Mouse (Mus musculus) T-cell, adult 2 months (primary cell): ENCODE measurements around the gene Gimap3.

Source experiments
- DNase-seq: peaks from one replicate; pipeline ENCODE4 v3.0.0; 2022; ENCODE audit warnings: low spot score

The Gimap3 gene

GRCm38 (mm10) chr6:48770696-48771095 lies at the start of gene Gimap3:
Gene Gimap3 (minus strand): TSS chr6:48770851.
- DNase-seq: peak; percentile 80

GRCm38 (mm10) chr6:48817815-48818214 lies 47.2 kb upstream of the Gimap3 start:
- peak; percentile 74 for DNase-seq

GRCm38 (mm10) chr6:48815013-48815412 lies 44.4 kb upstream of the Gimap3 start:
- no peak for DNase-seq

GRCm38 (mm10) chr6:48809494-48810219 lies 39.0 kb upstream of the Gimap3 start:
- DNase-seq: no peak

GRCm38 (mm10) chr6:48806746-48807145 lies 36.1 kb upstream of the Gimap3 start:
- DNase-seq: no peak

GRCm38 (mm10) chr6:48804346-48804745 lies 33.7 kb upstream of the Gimap3 start:
- DNase-seq: no peak

GRCm38 (mm10) chr6:48803406-48804051 lies 32.9 kb upstream of the Gimap3 start:
- DNase-seq: peak; percentile 5

- DNase-seq: peak; percentile 73
Measured at GRCm38 (mm10) chr6:48801897-48802296, 31.2 kb upstream of the Gimap3 start.

- no peak for DNase-seq
Measured at GRCm38 (mm10) chr6:48787867-48788266, 17.2 kb upstream of the Gimap3 start.

- no peak for DNase-seq
Measured at GRCm38 (mm10) chr6:48785601-48786000, 14.9 kb upstream of the Gimap3 start.

- no peak for DNase-seq
Measured at GRCm38 (mm10) chr6:48785189-48785588, 14.5 kb upstream of the Gimap3 start.

- no peak for DNase-seq
Measured at GRCm38 (mm10) chr6:48784406-48784805, 13.8 kb upstream of the Gimap3 start.

- DNase-seq: peak; percentile 78
Measured at GRCm38 (mm10) chr6:48772030-48772429, 1.4 kb upstream of the Gimap3 start.

- peak; percentile 63 for DNase-seq
Measured at GRCm38 (mm10) chr6:48768933-48769332, 1.7 kb downstream of the Gimap3 start.

GRCm38 (mm10) chr6:48768178-48768869 lies 2.3 kb downstream of the Gimap3 start:
- DNase-seq: peak; percentile 86

- no peak for DNase-seq
Measured at GRCm38 (mm10) chr6:48764496-48764895, 6.2 kb downstream of the Gimap3 start.

GRCm38 (mm10) chr6:48763567-48764270 lies 6.9 kb downstream of the Gimap3 start:
- DNase-seq: no peak

- DNase-seq: peak; percentile 66
Measured at GRCm38 (mm10) chr6:48747091-48747966, 23.3 kb downstream of the Gimap3 start.

GRCm38 (mm10) chr6:48745959-48746889 lies 24.4 kb downstream of the Gimap3 start, which contains the start of gene Gimap5:
Gene Gimap5 (plus strand): TSS chr6:48746197.
- DNase-seq: peak; percentile 84

- DNase-seq: no peak
Measured at GRCm38 (mm10) chr6:48745490-48745889, 25.2 kb downstream of the Gimap3 start.
